Mouse (Mus musculus): ENCODE measurements around the gene Cox14.
A peak's percentile ranks its signal among the peaks of the same experiment; 100 is the strongest.
"Not testable (repeated sequence)": the region's sequence is repeated elsewhere in the genome, so short reads cannot be mapped to it uniquely, and the experiment has no call there.

Gene Cox14

DNA sequence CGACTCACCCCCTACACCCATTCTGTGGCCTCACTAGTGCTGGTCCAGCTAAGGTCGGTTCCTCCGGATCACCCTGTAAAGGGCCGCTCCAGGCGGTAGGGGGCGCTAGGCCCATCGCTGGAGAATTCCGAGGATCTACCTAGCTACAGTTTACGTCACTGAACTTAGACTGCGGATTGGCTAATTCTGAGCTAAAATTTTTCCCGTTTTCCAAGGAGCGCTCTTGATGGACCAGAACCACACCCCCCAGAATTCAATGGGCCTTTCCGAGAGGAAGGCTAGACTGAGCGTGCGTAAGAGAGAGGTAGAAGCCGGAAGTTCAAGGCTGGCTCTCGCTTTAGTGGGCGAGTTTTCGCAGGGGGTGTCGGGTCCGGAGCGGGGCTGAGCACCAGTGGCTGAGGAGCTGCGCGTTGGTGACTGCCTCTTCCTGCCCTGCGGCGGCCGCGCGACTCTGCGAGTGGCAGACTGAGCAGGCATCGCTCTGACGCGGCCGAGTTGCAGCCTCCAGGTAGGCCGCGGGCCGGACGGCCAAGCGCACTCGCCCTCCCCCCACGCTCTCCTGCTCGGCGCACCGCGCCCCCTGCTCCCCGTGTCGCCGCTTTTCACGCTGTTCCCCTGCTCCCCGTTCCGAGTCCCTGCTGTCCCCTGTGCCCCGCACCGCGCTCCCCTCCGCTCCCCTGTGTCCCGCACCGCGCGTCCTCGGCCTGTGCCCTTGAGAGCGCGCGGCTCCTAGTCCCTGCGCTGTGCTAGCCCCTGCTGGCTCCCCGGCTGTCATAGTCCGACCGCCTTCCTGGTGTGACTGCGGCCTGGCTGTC lies at the start of gene Cox14:
Gene Cox14, plus strand, starts transcription at position 278 of the 815 bp plus-strand sequence.
- peak; percentile 91 for DNase-seq (ENCODE audit: low spot score)

DNA sequence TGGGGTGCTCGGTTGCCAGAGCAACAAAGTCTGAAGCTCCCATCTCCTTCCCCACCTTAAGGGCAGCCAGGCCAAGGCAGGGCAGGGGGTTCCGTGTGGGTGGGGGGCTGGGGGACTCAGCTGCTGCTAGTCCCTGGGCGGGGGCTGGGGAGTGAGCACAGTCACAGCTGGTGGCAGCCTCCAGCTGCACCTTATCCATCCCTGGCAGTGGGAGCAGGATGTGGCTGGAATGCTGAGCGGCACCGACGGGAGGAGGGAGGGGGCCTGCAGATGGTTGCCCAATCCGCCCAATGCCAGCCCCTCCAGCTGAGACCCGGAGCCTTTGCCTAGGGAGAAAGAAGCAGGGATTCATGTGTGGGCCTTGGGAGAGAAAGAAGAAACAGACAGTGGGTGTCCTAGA lies 48.3 kb upstream of the Cox14 start:
- DNase-seq (ENCODE audit: low spot score), result no peak

DNA sequence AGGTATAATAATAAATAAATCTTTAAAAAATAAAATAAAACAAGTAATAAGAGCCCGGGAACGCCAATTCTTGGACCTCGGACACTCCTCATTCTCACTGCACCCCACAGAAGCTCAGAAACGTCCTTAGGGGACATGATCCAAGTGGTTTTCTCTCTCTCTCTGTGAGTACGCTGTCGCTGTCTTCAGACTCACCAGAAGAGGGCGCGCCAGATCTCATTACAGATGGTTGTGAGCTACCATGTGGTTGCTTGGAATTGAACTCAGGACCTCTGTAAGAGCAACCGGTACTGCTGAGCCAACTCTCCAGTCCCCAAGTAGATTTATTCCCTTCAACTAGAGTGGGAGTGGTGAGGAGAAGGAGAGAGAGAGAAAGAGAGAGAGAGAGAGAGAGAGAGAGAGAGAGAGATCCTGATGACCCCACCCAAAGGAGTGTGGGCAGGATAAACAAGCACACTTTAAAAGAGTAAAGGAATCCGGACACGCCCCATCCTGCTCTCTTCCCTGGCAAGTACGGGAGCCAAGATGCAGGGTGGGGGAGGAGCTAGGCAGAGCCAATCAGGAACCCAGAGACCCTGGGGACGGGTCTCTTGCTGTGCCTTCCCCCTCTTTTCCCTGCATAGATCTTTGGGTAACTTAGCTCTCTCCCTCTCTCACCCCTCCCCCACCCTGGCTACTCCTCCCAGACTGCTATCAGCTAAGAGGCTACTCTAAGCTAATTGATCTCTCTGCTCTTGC lies 47.2 kb upstream of the Cox14 start:
- peak; percentile 34 for DNase-seq (ENCODE audit: low spot score)

DNA sequence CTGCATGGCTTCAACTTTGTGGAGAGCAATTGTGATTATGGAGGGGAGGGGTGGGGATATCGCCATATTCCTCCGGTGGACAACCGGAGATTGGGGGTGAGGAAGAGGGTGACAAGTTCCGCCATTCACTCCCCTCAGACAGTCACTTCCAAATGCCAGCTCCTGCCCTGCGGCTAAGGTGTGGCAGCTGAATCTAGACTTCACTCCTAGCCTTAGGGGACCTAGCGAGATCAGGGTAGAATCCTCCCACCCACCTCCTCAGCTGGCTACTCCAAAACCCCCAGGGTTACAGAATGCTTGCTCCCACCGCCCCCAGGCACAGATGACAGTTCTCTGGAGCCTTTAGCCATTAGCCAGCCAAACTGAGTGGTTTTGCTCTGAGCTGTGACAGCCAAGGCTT lies 46.4 kb upstream of the Cox14 start:
- DNase-seq (ENCODE audit: low spot score), result no peak

DNA sequence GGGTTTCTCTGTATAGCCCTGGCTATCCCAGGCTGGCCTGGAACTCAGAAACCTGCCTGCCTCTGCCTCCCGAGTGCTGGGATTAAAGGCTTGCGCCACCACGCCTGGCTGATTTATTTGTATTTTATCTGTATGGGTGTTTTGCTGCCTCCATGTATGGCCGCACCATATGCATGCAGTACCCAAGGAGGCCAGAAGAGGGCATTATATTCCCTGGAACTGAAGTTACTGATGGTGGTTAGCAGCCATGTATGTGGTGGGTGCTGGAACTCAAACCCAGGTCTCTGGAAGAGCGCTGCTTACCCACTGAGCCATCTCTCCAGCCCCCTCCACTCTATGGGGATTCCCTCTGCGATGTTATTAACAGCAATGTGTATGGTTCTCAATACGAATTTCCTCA lies 42.5 kb upstream of the Cox14 start:
- DNase-seq (ENCODE audit: low spot score), result no peak

DNA sequence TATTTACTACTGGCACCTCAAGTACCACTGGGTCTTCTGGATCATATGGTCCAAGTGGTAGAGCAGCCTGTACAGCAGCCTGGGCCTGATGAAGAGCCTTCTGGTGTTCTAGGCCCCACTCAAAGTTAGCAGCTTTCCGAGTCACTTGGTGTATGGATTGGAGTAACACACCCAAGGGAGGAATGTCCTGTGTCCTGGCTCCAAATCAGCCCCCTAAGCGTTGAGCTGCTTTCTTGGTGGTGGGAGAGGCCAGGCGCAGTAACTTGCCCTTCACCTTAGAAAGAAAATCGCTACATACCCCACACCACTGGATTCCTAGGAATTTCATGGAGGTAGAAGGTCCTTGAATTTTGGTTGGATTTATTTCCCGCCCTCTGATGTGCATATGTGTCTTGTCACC lies 41.3 kb upstream of the Cox14 start:
- no peak for DNase-seq (ENCODE audit: low spot score)

DNA sequence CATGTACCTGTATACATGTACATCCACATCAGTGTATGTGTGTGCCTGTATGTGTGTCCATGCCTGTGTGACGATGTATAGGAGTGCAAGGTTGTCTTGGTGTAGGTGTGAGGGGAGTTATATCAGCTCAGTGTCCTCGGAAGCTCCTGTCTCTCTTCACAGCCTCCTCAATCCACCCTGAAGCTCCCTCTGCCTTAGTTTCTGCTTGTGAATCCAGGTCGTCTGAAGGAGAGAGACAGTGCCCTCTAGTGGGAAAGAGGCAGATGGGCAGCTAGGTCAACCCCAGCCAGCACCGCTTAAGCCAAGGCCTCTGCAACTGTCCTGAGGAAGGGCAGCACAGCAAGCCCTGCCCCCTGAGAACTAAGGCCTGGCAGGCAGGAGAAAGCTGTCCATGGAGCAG lies 36.7 kb upstream of the Cox14 start:
- peak; percentile 55 for DNase-seq (ENCODE audit: low spot score)

DNA sequence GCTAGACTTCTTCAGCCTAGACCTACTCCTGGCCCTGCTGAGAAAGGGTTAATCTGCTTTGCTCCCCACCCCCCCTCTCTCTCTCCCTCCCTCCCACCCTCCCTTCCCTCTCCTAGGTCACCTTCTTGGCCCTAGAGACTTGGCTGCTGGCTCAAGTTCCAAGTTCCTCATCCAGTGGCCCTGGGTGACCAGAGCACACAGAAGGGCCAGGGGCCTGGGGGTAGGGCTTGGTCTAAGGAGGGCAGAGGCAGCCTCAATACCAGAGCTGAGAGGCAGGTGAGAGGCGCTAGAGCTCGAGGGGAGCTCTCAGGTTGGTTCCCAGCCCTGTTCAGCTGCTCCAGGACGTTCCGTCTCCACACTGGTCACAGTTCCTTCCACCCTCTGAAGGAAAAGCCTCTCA lies 34.5 kb upstream of the Cox14 start:
- no peak for DNase-seq (ENCODE audit: low spot score)

DNA sequence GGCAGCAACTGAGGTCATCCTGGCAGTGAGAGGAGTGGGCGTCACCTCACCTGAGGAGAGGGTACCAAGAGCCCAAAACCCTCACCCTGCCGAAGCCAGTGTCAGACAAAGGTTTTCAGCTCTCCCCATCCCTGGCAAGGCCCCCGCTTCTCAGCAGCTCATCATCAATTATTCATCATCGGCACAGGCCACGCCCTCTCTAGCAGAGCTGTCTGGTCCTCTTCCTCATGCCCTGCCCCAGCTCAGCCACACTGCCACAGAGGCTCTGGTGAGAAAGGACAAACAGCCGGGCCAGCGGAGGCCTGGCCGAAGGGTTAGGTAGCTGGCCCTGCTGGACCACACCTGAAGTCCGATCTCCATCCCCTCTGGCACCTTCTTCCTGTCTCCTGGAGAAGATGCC lies 33.4 kb upstream of the Cox14 start:
- DNase-seq (ENCODE audit: low spot score), result no peak

DNA sequence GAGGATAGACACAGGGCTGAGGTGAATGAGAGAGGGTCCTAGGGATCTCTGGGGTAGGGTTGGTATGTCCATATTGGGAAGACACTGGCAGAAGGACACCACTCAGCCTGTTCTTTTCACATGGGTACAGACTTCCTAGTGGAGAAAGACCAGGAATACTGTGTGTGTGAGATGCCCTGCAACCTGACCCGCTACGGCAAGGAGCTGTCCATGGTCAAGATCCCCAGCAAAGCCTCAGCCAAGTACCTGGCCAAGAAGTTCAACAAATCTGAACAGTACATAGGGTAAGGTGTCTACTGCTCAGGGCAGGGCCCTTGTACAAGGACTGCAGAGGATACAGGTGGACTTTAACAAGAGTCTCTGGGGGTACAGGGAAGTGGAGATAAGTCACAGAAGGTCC lies 28.1 kb upstream of the Cox14 start:
- DNase-seq (ENCODE audit: low spot score), result no peak

DNA sequence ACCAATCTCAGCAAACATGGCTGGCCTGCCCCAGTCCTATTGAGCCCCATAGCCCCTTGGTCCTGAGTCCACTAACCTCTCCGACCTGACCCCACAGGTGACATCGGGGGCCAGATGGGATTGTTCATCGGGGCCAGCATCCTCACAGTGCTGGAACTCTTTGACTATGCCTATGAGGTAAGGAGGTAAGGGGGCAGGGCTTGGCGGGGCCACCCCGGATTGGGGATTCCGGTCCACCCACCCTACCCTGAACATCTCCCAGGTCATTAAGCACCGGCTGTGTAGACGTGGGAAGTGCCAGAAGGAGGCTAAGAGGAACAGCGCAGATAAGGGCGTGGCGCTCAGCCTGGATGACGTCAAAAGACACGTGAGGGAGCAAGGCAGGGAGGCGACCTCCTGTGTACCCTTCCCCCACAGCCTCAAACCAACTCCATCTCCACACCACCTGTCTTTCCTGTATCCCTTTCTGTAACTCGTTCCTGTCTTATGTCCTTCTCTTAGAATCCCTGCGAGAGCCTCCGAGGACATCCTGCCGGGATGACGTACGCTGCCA lies 26.8 kb upstream of the Cox14 start:
- no peak for DNase-seq (ENCODE audit: low spot score)

DNA sequence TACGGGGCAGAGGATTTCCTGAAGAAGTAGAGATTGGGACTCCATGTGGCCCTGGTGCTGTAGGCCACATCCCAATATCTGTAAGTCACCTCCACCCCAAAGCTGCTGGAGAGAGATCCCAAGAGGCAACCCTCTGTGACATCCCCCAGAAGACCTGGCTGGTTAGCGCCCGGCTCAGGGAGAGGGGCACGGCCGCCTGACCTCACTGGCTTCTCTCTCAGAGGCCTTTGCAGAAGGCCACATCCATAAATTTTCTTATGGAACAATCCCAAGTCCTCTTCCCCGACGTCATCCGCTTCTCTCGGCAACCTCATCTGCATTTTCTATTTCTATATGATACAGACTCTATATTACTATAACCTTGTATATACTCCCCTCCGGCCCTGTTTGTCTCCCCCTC lies 25.7 kb upstream of the Cox14 start:
- DNase-seq (ENCODE audit: low spot score), result no peak

DNA sequence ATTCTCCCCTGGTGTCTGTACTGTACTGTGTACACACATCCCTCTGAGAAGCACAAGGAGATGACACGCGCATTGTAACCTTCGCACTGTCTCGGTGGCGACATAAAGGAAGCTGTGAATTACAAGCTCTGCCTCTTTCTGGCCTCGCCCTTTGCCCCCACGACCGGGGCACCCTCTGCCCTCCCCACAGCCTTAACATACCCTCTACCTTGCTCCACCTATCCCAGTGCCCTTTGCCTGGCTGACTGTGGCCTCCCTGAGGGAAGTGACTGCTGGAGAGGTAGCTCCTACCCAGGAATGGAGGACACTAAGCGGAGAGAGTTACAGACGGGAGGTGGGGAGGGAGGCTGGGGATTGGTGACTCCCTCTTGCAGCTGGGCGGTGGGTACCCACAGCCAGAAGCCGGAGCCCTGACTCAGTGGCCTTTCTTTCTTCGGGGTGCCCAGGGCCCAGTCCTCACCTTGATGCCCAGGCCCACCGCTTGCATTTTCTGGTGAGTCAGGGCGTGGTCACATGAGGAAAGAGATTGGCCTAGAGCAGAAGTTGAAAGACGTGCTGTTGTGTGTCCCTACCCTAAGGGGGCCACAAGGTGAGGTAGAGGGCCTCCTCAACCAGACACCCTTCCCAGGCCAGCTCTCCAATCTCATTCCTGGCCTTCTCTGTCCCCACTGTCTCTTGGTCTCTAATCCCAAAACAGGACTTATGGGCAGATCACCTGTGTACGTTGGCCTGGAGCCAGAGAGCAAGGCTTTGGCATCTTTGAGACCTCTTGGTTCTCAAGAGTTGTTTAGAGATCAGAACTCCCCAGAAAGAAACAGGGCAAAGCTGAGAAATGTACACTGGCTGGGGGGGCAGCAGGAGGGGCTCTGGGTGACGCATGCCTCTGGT lies 25.0 kb upstream of the Cox14 start:
- DNase-seq (ENCODE audit: low spot score), result no peak

DNA sequence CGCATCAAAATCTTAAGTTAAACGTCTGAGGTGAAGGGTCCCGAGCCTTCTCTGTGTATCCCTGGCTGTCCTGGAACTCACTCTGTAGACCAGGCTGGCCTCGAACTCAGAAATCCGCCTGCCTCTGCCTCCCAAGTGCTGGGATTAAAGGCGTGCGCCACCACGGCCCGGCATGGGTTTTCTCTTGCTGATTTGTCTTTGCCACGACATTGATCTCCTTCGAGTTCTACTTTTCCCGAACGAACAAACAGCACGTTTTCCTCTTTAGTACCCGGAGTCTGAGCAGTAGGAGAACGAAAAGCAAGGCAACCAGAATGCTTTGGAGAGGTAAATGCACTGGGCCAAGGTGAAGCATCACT lies 23.8 kb upstream of the Cox14 start:
- DNase-seq (ENCODE audit: low spot score), result not testable (repeated sequence)

DNA sequence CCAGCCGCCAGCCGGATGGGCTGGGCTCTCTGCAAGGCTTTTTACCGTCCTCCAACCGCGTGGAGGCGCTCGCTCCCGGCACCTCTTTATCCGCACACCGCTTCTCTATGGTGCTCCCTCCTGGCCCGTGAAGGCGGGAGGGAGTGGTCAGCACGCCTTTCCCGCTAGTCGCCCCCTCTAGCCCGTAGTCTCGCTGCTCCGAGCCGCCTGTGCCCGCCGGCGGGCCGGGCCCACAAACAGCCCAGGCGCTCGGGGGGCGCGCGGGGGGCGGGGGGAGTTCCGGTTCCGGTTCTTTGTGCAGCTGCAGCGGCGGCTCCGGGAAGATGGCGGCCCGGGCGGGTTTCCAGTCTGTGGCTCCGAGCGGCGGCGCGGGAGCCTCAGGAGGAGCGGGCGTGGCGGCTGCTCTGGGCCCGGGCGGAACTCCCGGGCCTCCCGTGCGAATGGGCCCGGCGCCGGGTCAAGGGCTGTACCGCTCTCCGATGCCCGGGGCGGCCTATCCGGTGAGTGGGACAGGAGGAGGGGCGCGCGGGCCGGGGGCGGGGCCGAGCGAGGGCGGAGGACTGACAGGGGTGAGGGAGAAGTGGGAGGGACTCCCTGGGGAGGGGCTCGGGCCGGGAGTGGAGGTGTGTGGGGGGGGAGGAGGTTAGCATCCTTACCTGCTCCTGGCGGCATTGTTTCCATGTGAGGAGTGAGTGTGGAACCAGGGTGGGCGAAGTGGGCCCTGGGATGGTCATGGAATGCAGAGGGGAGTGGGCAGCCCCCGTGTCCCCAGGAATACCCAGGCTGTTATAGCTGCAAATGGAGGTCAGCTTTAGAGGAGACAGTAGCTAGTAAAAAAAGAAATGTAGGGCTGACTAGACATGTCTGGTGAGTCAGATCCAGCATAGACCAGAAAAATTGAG lies 23.2 kb upstream of the Cox14 start, which contains the start of gene Smarcd1:
Gene Smarcd1, plus strand, starts transcription at position 131 of the 902 bp plus-strand sequence.
- peak; percentile 95 for DNase-seq (ENCODE audit: low spot score)

DNA sequence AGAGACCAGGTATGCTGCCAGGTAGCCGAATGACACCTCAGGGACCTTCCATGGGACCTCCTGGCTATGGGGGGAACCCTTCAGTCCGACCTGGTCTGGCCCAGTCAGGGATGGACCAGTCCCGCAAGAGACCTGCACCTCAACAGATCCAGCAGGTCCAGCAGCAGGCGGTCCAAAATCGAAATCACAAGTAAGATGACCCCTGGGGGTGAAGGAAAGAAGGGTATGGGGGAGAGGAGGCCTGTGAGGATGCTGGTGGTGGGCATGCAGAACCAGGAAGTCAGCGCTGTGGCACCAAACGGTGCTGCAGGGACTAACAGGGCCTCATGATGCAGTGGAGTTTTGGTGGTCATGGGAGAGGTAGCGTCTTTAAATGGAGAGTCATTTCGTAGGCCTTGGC lies 22.3 kb upstream of the Cox14 start:
- no peak for DNase-seq (ENCODE audit: low spot score)

DNA sequence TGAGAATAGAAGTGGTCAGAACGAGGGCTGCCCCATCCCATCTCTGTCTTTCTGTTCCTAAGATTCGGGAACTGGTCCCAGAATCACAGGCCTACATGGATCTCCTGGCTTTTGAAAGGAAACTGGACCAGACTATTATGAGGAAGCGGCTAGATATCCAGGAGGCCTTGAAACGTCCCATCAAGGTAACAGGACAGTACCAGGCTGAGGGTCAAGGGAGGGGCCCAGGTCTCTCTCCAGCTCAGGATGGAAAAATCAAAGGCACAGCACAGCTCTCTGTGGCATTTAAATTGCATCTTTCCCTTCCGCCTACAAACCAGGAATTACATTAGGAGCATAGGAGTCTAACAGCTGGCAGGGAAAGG lies 21.8 kb upstream of the Cox14 start:
- DNase-seq (ENCODE audit: low spot score), result no peak

DNA sequence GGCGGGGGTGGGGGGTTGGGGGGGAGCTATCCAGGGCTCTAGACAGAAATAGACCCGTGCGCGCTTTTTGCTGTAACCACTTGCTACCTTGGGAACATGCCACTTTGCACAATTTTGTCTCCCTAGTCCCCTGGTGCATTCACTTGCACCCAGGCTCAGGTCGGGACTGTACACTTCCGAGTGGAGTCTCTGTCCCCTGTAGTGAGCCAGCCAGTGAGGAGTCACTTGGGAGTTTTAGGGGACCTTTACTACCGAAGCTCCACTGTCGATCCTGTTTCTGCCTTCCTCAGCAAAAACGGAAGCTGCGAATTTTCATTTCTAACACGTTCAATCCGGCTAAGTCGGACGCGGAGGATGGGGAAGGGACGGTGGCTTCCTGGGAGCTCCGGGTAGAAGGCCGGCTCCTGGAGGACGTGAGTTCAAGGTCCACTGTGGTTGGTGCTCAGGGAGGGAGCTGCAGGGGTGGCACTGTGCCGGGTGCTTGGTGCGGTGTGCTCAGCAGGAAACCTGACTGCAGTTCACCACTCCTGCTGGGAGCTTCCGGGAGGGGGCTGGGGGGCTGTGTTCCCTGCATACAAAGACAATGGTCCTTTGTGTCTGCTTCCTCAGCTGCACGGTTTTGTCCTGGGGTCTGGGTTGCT lies 21.3 kb upstream of the Cox14 start:
- no peak for DNase-seq (ENCODE audit: low spot score)

DNA sequence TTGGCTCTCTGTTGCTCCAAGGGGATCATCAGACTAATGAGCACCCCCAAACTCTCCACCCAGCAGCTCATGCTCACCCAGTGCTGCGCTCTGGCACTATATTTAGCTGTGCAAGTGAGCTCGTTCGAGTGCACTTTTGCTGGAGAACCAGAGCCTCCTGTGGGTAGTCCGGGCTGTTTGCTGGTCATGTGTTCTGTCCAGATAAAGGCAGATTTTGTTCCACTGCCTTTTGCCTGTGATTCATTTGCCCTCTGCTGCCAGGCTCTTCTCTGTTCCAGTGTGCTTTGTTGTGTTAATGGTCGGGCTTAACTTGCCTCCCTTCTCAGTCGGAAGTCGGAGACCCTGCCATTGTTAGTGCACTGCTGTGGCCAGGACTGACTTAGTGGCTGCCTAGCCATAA lies 20.5 kb upstream of the Cox14 start:
- no peak for DNase-seq (ENCODE audit: low spot score)

DNA sequence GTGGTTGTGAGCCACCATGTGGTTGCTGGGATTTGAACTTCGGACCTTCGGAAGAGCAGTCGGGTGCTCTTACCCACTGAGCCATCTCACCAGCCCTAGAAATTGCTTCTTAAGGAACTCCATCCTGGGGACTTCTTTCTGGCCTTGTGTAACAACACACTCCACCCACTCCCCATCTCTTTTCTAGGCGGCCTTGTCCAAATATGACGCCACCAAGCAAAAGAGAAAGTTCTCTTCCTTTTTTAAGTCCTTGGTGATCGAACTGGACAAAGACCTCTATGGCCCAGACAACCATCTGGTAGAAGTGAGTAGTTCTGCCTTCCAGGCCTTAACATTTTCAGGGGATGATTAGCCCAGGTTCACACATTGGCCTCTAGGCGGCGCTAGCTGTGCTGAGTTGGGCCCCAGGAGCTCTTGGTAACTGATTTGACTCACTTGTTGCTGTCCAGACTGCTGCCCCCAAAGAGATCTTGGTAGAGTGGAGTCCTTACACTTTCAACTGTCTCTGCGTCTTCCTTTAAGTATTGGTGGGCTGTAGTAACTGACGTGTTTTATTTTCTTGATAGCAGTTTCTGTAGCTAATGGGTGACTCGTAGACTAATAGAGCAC lies 19.9 kb upstream of the Cox14 start, which contains the start of gene Gm17349:
Gene Gm17349, minus strand, starts transcription at position 51 of the 609 bp plus-strand sequence.
- DNase-seq (ENCODE audit: low spot score), result peak; percentile 56

All from ovary, postnatal 36 days (tissue).